Mouse (Mus musculus) liver, embryonic 13.5 days (tissue): Measurements from ENCODE around the gene Hjurp. TPM values are rescaled to one million over a fixed set of nuclear protein-coding genes. Genes with fewer than 3 reads are reported as not detected.
A peak's percentile ranks its signal among the peaks of the same experiment; 100 is the strongest.

ENCODE experiments used
- ATAC-seq: fragments of 200-750 bp; cut with Nextera tagmentation; 2 replicates; pipeline ENCODE4 v1.8.0; 2017; ENCODE audit warnings: low read depth, mild to moderate bottlenecking, moderate number of reproducible peaks, moderate library complexity
- DNase-seq: peaks from one replicate; pipeline ENCODE4 v3.0.0; 2022
- H3K27ac ChIP-seq: fragments of 300-500 bp; sonication (generic); 2 replicates; pipeline ENCODE4 v1.5.1; 2015; ENCODE audit warnings: moderate library complexity, mild to moderate bottlenecking, inconsistent platforms
- H3K27me3 ChIP-seq: fragments of 300-500 bp; sonication (generic); 2 replicates; pipeline ENCODE4 v1.6.1; 2015; ENCODE audit warnings: mild to moderate bottlenecking, inconsistent platforms
- H3K36me3 ChIP-seq: fragments of 300-500 bp; sonication (generic); 2 replicates; pipeline ENCODE4 v1.6.1; 2015; ENCODE audit warnings: mild to moderate bottlenecking, inconsistent platforms
- H3K4me1 ChIP-seq: fragments of 300-500 bp; sonication (generic); replicated peaks from 2 replicates; pipeline ENCODE4 v1.6.1; 2015; ENCODE audit warnings: inconsistent platforms
- H3K4me2 ChIP-seq: fragments of 300-500 bp; sonication (generic); 2 replicates; pipeline ENCODE4 v1.6.1; 2015; ENCODE audit warnings: inconsistent platforms, mild to moderate bottlenecking, moderate library complexity
- H3K4me3 ChIP-seq: fragments of 300-500 bp; sonication (generic); replicated peaks from 2 replicates; pipeline ENCODE4 v1.5.1; 2015; ENCODE audit warnings: mild to moderate bottlenecking, inconsistent platforms
- H3K9ac ChIP-seq: fragments of 300-500 bp; sonication (generic); 2 replicates; pipeline ENCODE4 v1.6.1; 2015; ENCODE audit warnings: mild to moderate bottlenecking, inconsistent platforms
- H3K9me3 ChIP-seq: fragments of 300-500 bp; sonication (generic); replicated peaks from 2 replicates; pipeline ENCODE4 v1.6.1; 2016; ENCODE audit warnings: inconsistent platforms
- WGBS: fragments of 180-500 bp; shearing (Covaris S2); methylation state at CpG from one replicate; pipeline ENCODE4 v1.1.7; 2015; ENCODE audit not compliant: insufficient replicate concordance; 5-methylcytosine and 5-hydroxymethylcytosine counted together
- polyA plus RNA-seq: library from polyadenylated mRNA; unstranded; fragments of >200 nt; fragmentation: Nextera tagmentation; extraction: Ambion mirVana; gene quantifications from 2 replicates; pipeline ENCODE4 v1.2.1, GENCODE M21; 2015

The Hjurp gene
- polyA plus RNA-seq, 1 experiment from 2014 or later = 61.0 TPM

- no peaks in the 10 kb centered on the region for H3K27me3 ChIP-seq
- no peak overlapping the region for H3K27ac ChIP-seq
- ATAC-seq (no peak; the same call in 1 of the 2 replicates), DNase-seq (no peak)
- no peak overlapping the region for H3K4me3 ChIP-seq
- WGBS = 49% methylated on average over 2 of the region's 2 CpGs
- no peak overlapping the region for H3K9ac ChIP-seq
- peaks cover 49% of the 10 kb centered on the region for H3K9me3 ChIP-seq
- H3K4me1 ChIP-seq = no peaks in the 10 kb centered on the region
- H3K4me2 ChIP-seq = no peak overlapping the region
- no peaks in the 10 kb centered on the region for H3K36me3 ChIP-seq
Observed at GRCm38 (mm10) chr1:88216551-88216950, 60.9 kb downstream of the Hjurp start.

GRCm38 (mm10) chr1:88215466-88216380, 61.7 kb downstream of the Hjurp start:
- Histone ChIP-seq H3K4me2 (no peak overlapping the region), H3K9me3 (peaks cover 52% of the 10 kb centered on the region), H3K4me1 (no peaks in the 10 kb centered on the region), H3K27me3 (no peaks in the 10 kb centered on the region), H3K27ac (no peak overlapping the region), H3K36me3 (no peaks in the 10 kb centered on the region), H3K4me3 (no peak overlapping the region), H3K9ac (no peak overlapping the region)
- no peak for DNase-seq
- no peak for ATAC-seq
- 54% methylated on average over 10 of the region's 10 CpGs for WGBS

- 57% methylated on average over 2 of the region's 2 CpGs for WGBS
- DNase-seq = no peak
- Histone ChIP-seq H3K9me3 (peaks cover 52% of the 10 kb centered on the region), H3K9ac (no peak overlapping the region), H3K4me2 (no peak overlapping the region), H3K4me1 (no peaks in the 10 kb centered on the region), H3K27me3 (no peaks in the 10 kb centered on the region), H3K36me3 (no peaks in the 10 kb centered on the region), H3K4me3 (no peak overlapping the region), H3K27ac (no peak overlapping the region)
- ATAC-seq = no peak
Observed at GRCm38 (mm10) chr1:88214462-88214952, 62.9 kb downstream of the Hjurp start.

- Histone ChIP-seq H3K9me3 (peaks cover 52% of the 10 kb centered on the region), H3K27ac (no peak overlapping the region), H3K36me3 (no peaks in the 10 kb centered on the region), H3K4me2 (no peak overlapping the region), H3K4me3 (no peak overlapping the region), H3K27me3 (no peaks in the 10 kb centered on the region), H3K9ac (no peak overlapping the region), H3K4me1 (no peaks in the 10 kb centered on the region)
- 60% methylated on average over 2 of the region's 2 CpGs for WGBS
- no peak for DNase-seq
- ATAC-seq = 0 out of 2 replicates have a peak, but pooled peaks have one; percentile 22
Observed at GRCm38 (mm10) chr1:88213766-88214461, 63.5 kb downstream of the Hjurp start.

- Histone ChIP-seq H3K27ac (no peak overlapping the region), H3K9ac (no peak overlapping the region), H3K9me3 (peaks cover 52% of the 10 kb centered on the region), H3K4me1 (peaks cover 8% of the 10 kb centered on the region), H3K4me3 (no peak overlapping the region), H3K36me3 (no peaks in the 10 kb centered on the region), H3K4me2 (no peak overlapping the region), H3K27me3 (no peaks in the 10 kb centered on the region)
- ATAC-seq = no peak
- 45% methylated on average over 1 of the region's 1 CpGs for WGBS
- DNase-seq = no peak
Observed at GRCm38 (mm10) chr1:88213061-88213460, 64.4 kb downstream of the Hjurp start.

Other genes with a start within 250 kb of the Hjurp start
- not detected in 2 replicates for gene Ugt1a10, start 222.2 kb downstream of the Hjurp start, polyA plus RNA-seq
- 0.16 and 0.21 TPM in 2 replicates for gene Ugt1a9, start 206.8 kb downstream of the Hjurp start, polyA plus RNA-seq
- gene Ugt1a8, start 189.8 kb downstream of the Hjurp start, polyA plus RNA-seq = not detected in 2 replicates
- 1.7 and 1.9 TPM in 2 replicates for gene Ugt1a7c, start 182.6 kb downstream of the Hjurp start, polyA plus RNA-seq
- gene Ugt1a6b, start 174.4 kb downstream of the Hjurp start, polyA plus RNA-seq = 2.1 TPM in 2 replicates
- gene Ugt1a6a, start 142.8 kb downstream of the Hjurp start, polyA plus RNA-seq = 3.4 and 4.3 TPM in 2 replicates
- gene Ugt1a5, start 111.6 kb downstream of the Hjurp start, polyA plus RNA-seq = not detected in 2 replicates
- gene Ugt1a2, start 77.0 kb downstream of the Hjurp start, polyA plus RNA-seq = not detected in 2 replicates
- gene Dnajb3, start 71.9 kb downstream of the Hjurp start, polyA plus RNA-seq = 11.3 and 11.4 TPM in 2 replicates
- gene Ugt1a1, start 65.7 kb downstream of the Hjurp start, polyA plus RNA-seq = 0.08 TPM in 1 of 2 replicates, not detected in the other
- 0.41 TPM in 2 replicates for gene Mroh2a, start 50.6 kb downstream of the Hjurp start, polyA plus RNA-seq
- not detected in 2 replicates for gene Trpm8, start within 50 bp of the Hjurp start, polyA plus RNA-seq
- 176 and 187 TPM in 2 replicates for gene Spp2, start 129.3 kb upstream of the Hjurp start, polyA plus RNA-seq
- gene Glrp1, start 232.4 kb upstream of the Hjurp start, polyA plus RNA-seq = 0.09 and 0.17 TPM in 2 replicates